Comparison of ENCODE assay signal across 9 mouse cellular contexts in genomic region chr10:63244746-63245145, GRCm38 (mm10). TPM values are rescaled to one million over a fixed set of nuclear protein-coding genes. Genes with fewer than 3 reads are reported as not detected.
DNase-seq lines count a peak whose midpoint lies in the region; ATAC-seq and TF ChIP-seq lines count a peak whose summit lies in the region.
"Had no signal": no experiment of that assay in that cellular context is flagged by ENCODE, and none has a peak within 500 bp of the region (broad histone marks: within the 10 kb centered on the region; RNA-seq: fewer than 3 reads in every experiment).

No protein-coding gene starts in this region.

- peak overlapping the region; percentile 94 for H3K9ac ChIP-seq in heart, embryonic 16.5 days (ENCODE audit: low read length)
- no peak overlapping the region; the same call in 1 of the 2 replicates for H3K9ac ChIP-seq in limb, embryonic 11.5 days (ENCODE audit: low read length)
- H3K9ac ChIP-seq in midbrain, embryonic 12.5 days (replicated peaks), result peak overlapping the region; percentile 95; the same call in 1 of the 2 replicates

- H3K4me3 ChIP-seq in cortical plate, adult 2 months (ENCODE audit: insufficient read depth, low read length), result peak overlapping the region; percentile 70
- H3K4me3 ChIP-seq in heart, embryonic 16.5 days (ENCODE audit: low read length), result peak overlapping the region; percentile 86
- peak overlapping the region; percentile 82 for H3K4me3 ChIP-seq in limb, embryonic 11.5 days (ENCODE audit: low read depth, low read length)
- peak overlapping the region; percentile 94 for H3K4me3 ChIP-seq in midbrain, embryonic 12.5 days

- H3K36me3 ChIP-seq in heart, embryonic 16.5 days (ENCODE audit: control insufficient read depth, insufficient read depth), result peaks cover 5% of the 10 kb centered on the region; the same call in 1 of the 2 replicates
- H3K36me3 ChIP-seq in limb, embryonic 11.5 days (ENCODE audit: control insufficient read depth, insufficient read depth, low read length), result no peaks in the 10 kb centered on the region
- peaks cover under 1% of the 10 kb centered on the region; the same call in 1 of the 2 replicates for H3K36me3 ChIP-seq in midbrain, embryonic 12.5 days

- TF ChIP-seq CTCF in cortical plate, adult 2 months (IDR thresholded peaks at IDR 0.05; ENCODE audit: extremely low read depth, insufficient read depth, low read length), result no peak

- peaks cover 4% of the 10 kb centered on the region; the same call in 1 of the 2 replicates for H3K4me1 ChIP-seq in cortical plate, adult 2 months (ENCODE audit: control insufficient read depth, insufficient read depth, low read length)
- H3K4me1 ChIP-seq in heart, embryonic 16.5 days (ENCODE audit: control insufficient read depth, insufficient read depth, low read length), result peaks cover 9% of the 10 kb centered on the region
- H3K4me1 ChIP-seq in limb, embryonic 11.5 days (ENCODE audit: control insufficient read depth, insufficient read depth, low read length), result no peaks in the 10 kb centered on the region
- H3K4me1 ChIP-seq in midbrain, embryonic 12.5 days, result peaks cover 17% of the 10 kb centered on the region

- no peaks in the 10 kb centered on the region for H3K9me3 ChIP-seq in heart, embryonic 16.5 days (replicated peaks; ENCODE audit: control insufficient read depth, low read length)
- no peaks in the 10 kb centered on the region for H3K9me3 ChIP-seq in limb, embryonic 11.5 days (ENCODE audit: control insufficient read depth, low read length)
- no peaks in the 10 kb centered on the region for H3K9me3 ChIP-seq in midbrain, embryonic 12.5 days

- TF ChIP-seq POLR2A in cortical plate, adult 2 months (IDR thresholded peaks at IDR 0.05; ENCODE audit: extremely low read depth, insufficient read depth, low read length), result no peak

- H3K27me3 ChIP-seq in heart, embryonic 16.5 days (ENCODE audit: control insufficient read depth, insufficient read depth, low read length), result no peaks in the 10 kb centered on the region
- H3K27me3 ChIP-seq in limb, embryonic 11.5 days (ENCODE audit: control insufficient read depth, insufficient read depth, low read length), result no peaks in the 10 kb centered on the region
- no peaks in the 10 kb centered on the region for H3K27me3 ChIP-seq in midbrain, embryonic 12.5 days

- peak; percentile 24 for DNase-seq in left cerebral cortex, postnatal 4 days
- DNase-seq in left cerebral cortex, adult 18-20 months (ENCODE audit: low spot score in 2 of 2), result no peak
- peak; percentile 40 for DNase-seq in limb, embryonic 11.5 days (ENCODE audit: low spot score)
- DNase-seq in thymus, postnatal 36 days, result peak; percentile 50 to 53
- no peak for DNase-seq in right cerebral cortex, adult 2 months (ENCODE audit: low spot score in 2 of 2)

- no peak for ATAC-seq in heart, embryonic 16.5 days (replicated peaks; ENCODE audit: extremely low read depth, insufficient read depth, low FRiP score)
- no peak for ATAC-seq in limb, embryonic 11.5 days (ENCODE audit: insufficient number of reproducible peaks, low FRiP score, low TSS enrichment, low read depth)
- ATAC-seq in midbrain, embryonic 12.5 days (ENCODE audit: low FRiP score, low read depth), result no peak

- intact Hi-C loops in left cerebral cortex, postnatal 4 days (cut with DNase I), result loop anchor here (10.0 kb wide), 1 partner anchor 90 kb away; no protein-coding TSS in a partner anchor

- H3K4me2 ChIP-seq in heart, embryonic 16.5 days (ENCODE audit: low read depth, low read length), result peak overlapping the region; percentile 66
- H3K4me2 ChIP-seq in limb, embryonic 11.5 days (ENCODE audit: low read depth, severe bottlenecking), result peak overlapping the region; percentile 62
- H3K4me2 ChIP-seq in midbrain, embryonic 12.5 days (replicated peaks), result peak overlapping the region; percentile 63

- H3K27ac ChIP-seq in cortical plate, adult 2 months (ENCODE audit: insufficient read depth, low read length), result no peak overlapping the region
- peak overlapping the region; percentile 98 for H3K27ac ChIP-seq in heart, embryonic 16.5 days (ENCODE audit: low read length)
- no peak overlapping the region; the same call in 1 of the 2 replicates for H3K27ac ChIP-seq in limb, embryonic 11.5 days (replicated peaks; ENCODE audit: low read depth, low read length)
- H3K27ac ChIP-seq in midbrain, embryonic 12.5 days (replicated peaks), result no peak overlapping the region

- WGBS in heart, embryonic 16.5 days, result 17% methylated on average over 5 of the region's 5 CpGs
- WGBS in limb, embryonic 11.5 days, result 15% methylated on average over 5 of the region's 5 CpGs
- 12% methylated on average over 5 of the region's 5 CpGs for WGBS in midbrain, embryonic 12.5 days

RNA-seq across cellular contexts. Expression of gene Herc4, which starts 1.1 kb away (rescaled TPM):
- 10 to 100 TPM; 47.7 to 55.8 TPM for total RNA-seq in left cerebral cortex, postnatal 4 days (2021)
- total RNA-seq in left cerebral cortex, adult 18-20 months (2021), result 10 to 100 TPM; 52.9 to 53.9 TPM
- polyA plus RNA-seq in cortical plate, adult 2 months (2012; rRNA removed), result 39.4 and 44.0 TPM in 2 replicates
- 37.4 and 38.5 TPM in 2 replicates for polyA plus RNA-seq in heart, embryonic 16.5 days (2015; fragmentation: Nextera tagmentation; extraction: Ambion mirVana)
- 46.1 and 50.8 TPM in 2 replicates for polyA plus RNA-seq in limb, embryonic 11.5 days (2014; fragmentation: Nextera tagmentation; extraction: Ambion mirVana)
- 43.5 and 45.2 TPM in 2 replicates for polyA plus RNA-seq in midbrain, embryonic 12.5 days (2016; fragmentation: Nextera tagmentation; extraction: Ambion mirVana)

RNA-seq across cellular contexts. Expression of gene Mypn, which starts 41.0 kb away (rescaled TPM):
- total RNA-seq in left cerebral cortex, postnatal 4 days (2021), result 1 to 10 TPM; 4.0 to 4.3 TPM
- total RNA-seq in left cerebral cortex, adult 18-20 months (2021), result 1 to 10 TPM; 3.0 to 4.3 TPM
- 2.5 TPM in 2 replicates for polyA plus RNA-seq in cortical plate, adult 2 months (2012; rRNA removed)
- 12.3 and 14.4 TPM in 2 replicates for polyA plus RNA-seq in heart, embryonic 16.5 days (2015; fragmentation: Nextera tagmentation; extraction: Ambion mirVana)
- 0.45 and 0.60 TPM in 2 replicates for polyA plus RNA-seq in limb, embryonic 11.5 days (2014; fragmentation: Nextera tagmentation; extraction: Ambion mirVana)
- 0.08 and 0.13 TPM in 2 replicates for polyA plus RNA-seq in midbrain, embryonic 12.5 days (2016; fragmentation: Nextera tagmentation; extraction: Ambion mirVana)
- total RNA-seq: hematopoietic stem cell, adult 5-6 weeks had no signal

Comparison
In these comparisons a context has a peak if more than half of its experiments do, and no peak if none do; other contexts are left out.
1. DNase-seq: peak in left cerebral cortex, postnatal 4 days (single experiment), limb, embryonic 11.5 days (single experiment) and thymus, postnatal 36 days (2 of 2); none in left cerebral cortex, adult 18-20 months (0 of 2) and right cerebral cortex, adult 2 months (0 of 2).
2. Peak in every context shown above with its lines, with median percentiles within 50 percentile points of each other: H3K4me3 ChIP-seq and H3K4me2 ChIP-seq.